Mouse (Mus musculus): Measurements from ENCODE around the gene Mrpl33. TPM values are rescaled to one million over a fixed set of nuclear protein-coding genes. Genes with fewer than 3 reads are reported as not detected.

Mrpl33 gene
- total RNA-seq, 2 experiments from 2014 or later: 312 to 319 TPM

GRCm38 (mm10) chr5:31589711-31590319 is 6.9 kb upstream of the Mrpl33 start:
- intact Hi-C loops (cut with DNase I): loop anchor here (10.0 kb wide), 1 partner anchor 555 kb away; no protein-coding TSS in a partner anchor
- DNase-seq (ENCODE audit: low spot score): no peak

- DNase-seq (ENCODE audit: low spot score): no peak
- intact Hi-C loops (cut with DNase I): loop anchor here (10.0 kb wide), 1 partner anchor 554 kb away; no protein-coding TSS in a partner anchor
Measured at GRCm38 (mm10) chr5:31591122-31591521, 5.6 kb upstream of the Mrpl33 start.

- intact Hi-C loops (cut with DNase I): loop anchor here (2.0 to 10.0 kb wide), 3 partner anchors 34 to 603 kb away; no protein-coding TSS in a partner anchor
- no peak for DNase-seq (ENCODE audit: low spot score)
Measured at GRCm38 (mm10) chr5:31595868-31596267, 867 bp upstream of the Mrpl33 start.

GRCm38 (mm10) chr5:31597430-31597944 is 752 bp downstream of the Mrpl33 start:
- DNase-seq (ENCODE audit: low spot score): no peak
- intact Hi-C loops (cut with DNase I): loop anchor here (5.0 to 10.0 kb wide), 2 partner anchors 35 to 547 kb away; no protein-coding TSS in a partner anchor

- intact Hi-C loops (cut with DNase I): loop anchor here (5.0 to 10.0 kb wide), 2 partner anchors 36 to 547 kb away; no protein-coding TSS in a partner anchor
- no peak for DNase-seq (ENCODE audit: low spot score)
Measured at GRCm38 (mm10) chr5:31598121-31598520, 1.4 kb downstream of the Mrpl33 start.

- DNase-seq (ENCODE audit: low spot score): no peak
- intact Hi-C loops (cut with DNase I): loop anchor here (5.0 to 10.0 kb wide), 2 partner anchors 36 to 546 kb away; no protein-coding TSS in a partner anchor
Measured at GRCm38 (mm10) chr5:31598579-31598978, 1.8 kb downstream of the Mrpl33 start.

- intact Hi-C loops (cut with DNase I): loop anchor here (5.0 to 10.0 kb wide), 2 partner anchors 37 to 546 kb away; no protein-coding TSS in a partner anchor
- DNase-seq (ENCODE audit: low spot score): no peak
Measured at GRCm38 (mm10) chr5:31599161-31599560, 2.4 kb downstream of the Mrpl33 start.

- DNase-seq (ENCODE audit: low spot score): no peak
- intact Hi-C loops (cut with DNase I): no loop called here
Measured at GRCm38 (mm10) chr5:31601162-31601722, 4.5 kb downstream of the Mrpl33 start.

- DNase-seq (ENCODE audit: low spot score): peak; percentile 80
- intact Hi-C loops (cut with DNase I): no loop called here
Measured at GRCm38 (mm10) chr5:31602377-31602776, 5.6 kb downstream of the Mrpl33 start.

- intact Hi-C loops (cut with DNase I): no loop called here
- DNase-seq (ENCODE audit: low spot score): no peak
Measured at GRCm38 (mm10) chr5:31603766-31604165, 7.0 kb downstream of the Mrpl33 start.

- peak; percentile 51 for DNase-seq (ENCODE audit: low spot score)
- intact Hi-C loops (cut with DNase I): no loop called here
Measured at GRCm38 (mm10) chr5:31606151-31606550, 9.4 kb downstream of the Mrpl33 start.

- DNase-seq (ENCODE audit: low spot score): no peak
- intact Hi-C loops (cut with DNase I): loop anchor here (5.0 kb wide), 1 partner anchor 527 kb away; the partner anchor contains the start of gene Fosl2
Measured at GRCm38 (mm10) chr5:31610376-31611086, 13.8 kb downstream of the Mrpl33 start.

GRCm38 (mm10) chr5:31611186-31611585 is 14.5 kb downstream of the Mrpl33 start:
- intact Hi-C loops (cut with DNase I): loop anchor here (5.0 kb wide), 1 partner anchor 526 kb away; the partner anchor contains the start of gene Fosl2
- no peak for DNase-seq (ENCODE audit: low spot score)

GRCm38 (mm10) chr5:31613852-31614286 is 17.1 kb downstream of the Mrpl33 start:
- DNase-seq (ENCODE audit: low spot score): peak; percentile 76
- intact Hi-C loops (cut with DNase I): loop anchor here (2.0 to 5.0 kb wide), 2 partner anchors 51 to 523 kb away; partner anchors contain the start of gene Fosl2

- intact Hi-C loops (cut with DNase I): loop anchor here (2.0 to 5.0 kb wide), 3 partner anchors 52 to 523 kb away; partner anchors contain the start of genes Babam2, Fosl2 and Rbks
- no peak for DNase-seq (ENCODE audit: low spot score)
Measured at GRCm38 (mm10) chr5:31614339-31615025, 17.7 kb downstream of the Mrpl33 start.

- DNase-seq (ENCODE audit: low spot score): no peak
- intact Hi-C loops (cut with DNase I): no loop called here
Measured at GRCm38 (mm10) chr5:31620326-31620725, 23.6 kb downstream of the Mrpl33 start.

- no peak for DNase-seq (ENCODE audit: low spot score)
Measured at GRCm38 (mm10) chr5:31627117-31627516, 30.4 kb downstream of the Mrpl33 start.

GRCm38 (mm10) chr5:31627562-31628526 is 31.1 kb downstream of the Mrpl33 start:
- intact Hi-C loops (cut with DNase I): no loop called here
- no peak for DNase-seq (ENCODE audit: low spot score)

More at GRCm38 (mm10) chr5:31627117-31627516, 30.4 kb downstream of the Mrpl33 start:
- intact Hi-C loops (cut with DNase I): no loop called here

All from heart, postnatal 25 days (tissue).